Mouse (Mus musculus) hindlimb bud, embryonic 11.5 days (tissue): ENCODE results near the gene Ercc6.

Source experiments
- DNase-seq: peaks from one replicate; pipeline ENCODE4 v3.0.0-alpha.2; 2012; ENCODE audit warnings: low read depth, low spot score; ENCODE audit errors: extremely low spot score

Gene Ercc6

DNA sequence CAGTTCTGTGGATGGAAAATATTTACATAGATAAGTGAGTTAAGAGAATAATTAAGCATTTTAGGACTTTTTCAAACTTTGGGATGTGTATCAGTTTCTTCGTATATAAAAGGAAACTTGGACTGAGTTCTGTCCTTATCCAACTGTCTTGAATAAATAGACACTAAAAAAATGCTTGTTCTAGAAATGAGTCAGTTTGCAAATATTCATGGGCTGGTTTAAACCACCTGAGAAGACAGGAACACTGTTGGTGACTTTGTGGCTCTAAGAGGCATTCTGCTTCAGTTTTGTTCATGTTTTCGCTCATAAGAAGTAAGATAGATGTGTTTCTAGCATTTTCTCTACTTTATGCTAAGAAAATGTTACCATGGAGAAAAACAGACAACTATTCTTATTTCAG is 5.2 kb downstream of the Ercc6 start:
- no peak for DNase-seq

DNA sequence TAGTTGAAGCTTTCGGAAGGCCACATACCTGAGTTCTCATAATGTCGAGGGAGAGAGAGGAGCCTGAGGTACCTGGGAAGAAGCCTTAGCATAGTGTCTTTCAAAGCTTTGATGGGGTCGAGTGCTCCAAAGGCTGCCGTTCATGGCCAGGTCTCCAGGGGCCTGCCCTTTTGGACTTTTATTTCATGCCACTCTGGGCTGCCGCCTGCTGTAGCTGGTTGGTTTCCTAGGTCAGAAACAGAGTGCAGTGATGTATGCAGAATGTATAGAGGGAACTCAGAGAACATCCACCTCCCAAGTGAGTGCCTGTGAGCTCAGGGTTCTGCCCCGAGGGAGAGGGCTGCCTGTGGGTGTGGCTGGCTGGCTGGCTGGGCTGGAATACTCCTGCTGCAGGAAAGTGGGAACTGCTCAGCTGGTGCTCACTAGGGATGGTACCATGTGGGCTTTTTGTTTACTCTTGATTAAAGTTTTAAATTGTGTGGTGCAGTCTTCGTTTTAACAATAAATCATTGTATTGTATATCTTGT is 7.1 kb downstream of the Ercc6 start:
- DNase-seq: no peak

DNA sequence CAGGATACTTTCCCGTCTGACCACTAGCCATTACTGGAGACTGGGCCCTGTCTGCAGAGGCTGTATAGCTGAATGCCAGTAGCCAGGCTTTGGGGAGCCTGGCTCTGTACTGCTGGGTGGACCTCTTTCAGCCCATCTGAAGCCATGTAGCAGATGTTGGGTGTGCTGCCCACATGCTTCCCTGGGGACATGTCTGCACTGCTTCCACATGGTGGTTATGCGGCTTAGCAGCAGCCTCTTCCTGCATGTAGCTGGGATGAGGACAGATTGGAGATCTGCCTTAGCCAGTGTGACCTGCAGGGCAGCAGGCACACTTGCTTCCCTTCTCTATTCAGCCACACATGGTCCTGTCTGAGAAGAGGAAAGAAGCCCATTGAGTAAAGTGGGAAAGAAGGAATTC is 9.0 kb downstream of the Ercc6 start:
- DNase-seq: no peak

DNA sequence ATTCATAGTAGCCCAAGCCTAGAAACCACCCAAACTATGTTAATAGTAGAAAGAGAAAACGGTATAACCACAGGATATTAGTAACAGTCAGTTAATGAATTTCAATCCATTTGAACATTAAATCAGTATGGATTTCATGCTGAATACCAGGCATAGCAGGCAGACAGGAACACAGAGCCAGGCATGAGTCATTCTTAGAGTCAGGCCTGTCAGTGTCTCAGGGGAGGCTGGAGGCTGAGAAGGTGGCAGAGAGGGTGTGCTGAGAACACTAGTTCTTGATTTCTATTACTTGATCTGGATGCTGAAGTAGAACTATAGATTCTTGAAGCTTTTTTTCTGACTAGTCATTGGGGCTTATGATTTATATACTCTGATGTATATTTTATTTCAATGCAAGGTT is 10.8 kb downstream of the Ercc6 start:
- no peak for DNase-seq

DNA sequence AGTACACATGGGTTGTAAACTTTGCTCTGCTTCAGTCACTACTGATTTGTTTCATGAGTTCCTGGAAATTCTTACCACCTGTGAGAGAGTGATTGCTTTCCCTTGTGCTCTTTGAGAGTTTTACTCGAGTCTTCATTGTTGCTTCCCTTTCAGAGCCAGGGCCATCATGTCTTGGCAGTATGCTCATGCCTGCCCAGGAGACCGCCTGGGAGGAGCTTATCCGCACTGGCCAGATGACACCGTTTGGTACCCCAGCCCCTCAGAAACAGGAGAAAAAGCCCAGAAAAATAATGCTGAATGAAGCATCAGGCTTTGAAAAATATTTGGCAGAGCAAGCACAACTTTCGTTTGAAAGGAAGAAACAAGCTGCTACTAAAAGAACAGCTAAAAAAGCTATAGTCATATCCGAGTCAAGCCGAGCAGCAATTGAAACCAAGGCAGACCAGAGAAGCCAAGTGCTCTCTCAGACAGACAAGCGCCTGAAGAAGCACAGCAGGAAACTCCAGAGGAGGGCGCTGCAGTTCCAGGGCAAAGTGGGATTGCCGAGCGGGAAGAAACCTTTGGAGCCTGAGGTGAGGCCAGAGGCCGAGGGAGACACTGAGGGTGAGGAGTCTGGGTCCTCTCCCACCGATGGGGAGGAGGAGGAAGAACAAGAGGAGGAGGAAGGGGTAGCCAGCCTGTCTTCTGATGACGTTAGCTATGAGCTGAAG is 12.8 kb downstream of the Ercc6 start:
- no peak for DNase-seq

DNA sequence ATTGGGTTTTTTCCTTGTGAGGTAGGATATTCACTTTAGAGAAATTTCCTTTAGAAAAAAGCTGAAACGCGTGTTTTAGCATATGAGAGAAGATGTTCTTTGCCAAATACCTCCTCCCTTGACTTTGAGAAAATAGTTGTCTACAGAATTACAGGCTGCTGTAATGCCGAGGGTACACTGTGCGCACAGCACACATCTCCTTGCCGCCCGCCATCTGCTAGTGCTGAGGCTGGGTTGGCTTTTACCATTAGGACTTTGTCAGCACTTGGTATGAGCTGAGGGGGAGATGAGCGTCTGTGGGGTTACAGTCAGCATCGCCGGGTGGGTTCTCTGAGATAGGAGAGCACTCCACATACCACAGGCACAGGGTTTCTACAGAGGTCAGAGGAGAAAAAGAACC is 13.9 kb downstream of the Ercc6 start:
- no peak for DNase-seq

DNA sequence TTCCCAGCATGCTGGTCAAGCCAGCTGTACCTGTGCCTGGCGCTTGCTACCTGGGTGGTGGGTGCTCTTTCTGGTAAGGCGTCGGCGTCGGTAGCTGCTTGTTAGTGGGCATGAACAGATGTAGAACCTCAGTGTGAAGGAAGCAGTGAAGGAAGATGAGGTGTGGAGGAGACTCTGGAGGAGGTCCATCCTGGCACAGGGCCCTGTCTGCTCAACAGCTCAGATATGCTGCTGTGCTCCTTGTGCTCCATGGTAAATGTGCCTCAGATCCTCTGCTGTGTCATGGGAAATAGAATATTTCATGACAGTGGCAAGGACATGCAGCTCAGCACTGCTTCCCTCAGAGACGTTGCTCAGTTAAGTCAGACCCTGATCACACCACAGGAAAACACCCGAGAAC is 15.7 kb downstream of the Ercc6 start:
- DNase-seq: no peak

DNA sequence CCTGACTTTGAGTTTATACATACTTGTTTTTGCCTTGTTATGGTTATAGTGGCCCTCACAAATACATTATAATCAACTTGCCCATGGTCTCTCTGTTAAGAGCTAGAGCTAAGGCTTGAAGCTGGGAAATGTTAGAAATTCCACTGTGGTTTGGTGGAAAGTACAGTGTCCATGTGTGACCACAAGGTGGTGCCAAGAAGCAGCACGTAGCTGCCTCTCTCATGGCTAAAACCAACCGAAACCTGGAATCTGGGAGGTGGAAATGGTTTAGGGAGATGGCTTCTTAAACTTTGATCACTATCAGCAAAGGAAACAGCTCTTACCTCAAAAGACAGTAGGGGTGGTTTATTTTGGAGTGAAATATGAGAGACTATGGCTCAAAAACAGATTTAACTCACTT is 17.6 kb downstream of the Ercc6 start:
- no peak for DNase-seq

DNA sequence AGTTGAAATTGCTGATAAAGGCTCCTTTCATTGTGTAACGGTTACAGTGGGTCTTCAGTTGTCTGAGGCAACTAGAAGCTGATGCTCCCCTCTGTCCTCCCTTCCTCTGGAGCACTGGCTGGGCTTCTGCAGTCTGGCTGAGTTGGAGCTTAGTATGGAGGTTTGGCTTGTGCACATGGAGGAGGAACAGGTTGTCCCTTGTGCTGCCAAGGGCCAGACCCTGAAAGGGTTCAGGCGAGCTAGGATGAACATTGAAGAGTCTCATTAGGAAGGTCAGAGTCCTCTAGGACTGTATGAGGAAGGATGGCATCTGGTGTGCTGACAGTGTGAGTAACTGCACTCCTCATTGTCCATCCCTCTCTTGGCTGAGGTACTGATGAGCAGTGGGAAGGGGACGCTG is 18.1 kb downstream of the Ercc6 start:
- no peak for DNase-seq

DNA sequence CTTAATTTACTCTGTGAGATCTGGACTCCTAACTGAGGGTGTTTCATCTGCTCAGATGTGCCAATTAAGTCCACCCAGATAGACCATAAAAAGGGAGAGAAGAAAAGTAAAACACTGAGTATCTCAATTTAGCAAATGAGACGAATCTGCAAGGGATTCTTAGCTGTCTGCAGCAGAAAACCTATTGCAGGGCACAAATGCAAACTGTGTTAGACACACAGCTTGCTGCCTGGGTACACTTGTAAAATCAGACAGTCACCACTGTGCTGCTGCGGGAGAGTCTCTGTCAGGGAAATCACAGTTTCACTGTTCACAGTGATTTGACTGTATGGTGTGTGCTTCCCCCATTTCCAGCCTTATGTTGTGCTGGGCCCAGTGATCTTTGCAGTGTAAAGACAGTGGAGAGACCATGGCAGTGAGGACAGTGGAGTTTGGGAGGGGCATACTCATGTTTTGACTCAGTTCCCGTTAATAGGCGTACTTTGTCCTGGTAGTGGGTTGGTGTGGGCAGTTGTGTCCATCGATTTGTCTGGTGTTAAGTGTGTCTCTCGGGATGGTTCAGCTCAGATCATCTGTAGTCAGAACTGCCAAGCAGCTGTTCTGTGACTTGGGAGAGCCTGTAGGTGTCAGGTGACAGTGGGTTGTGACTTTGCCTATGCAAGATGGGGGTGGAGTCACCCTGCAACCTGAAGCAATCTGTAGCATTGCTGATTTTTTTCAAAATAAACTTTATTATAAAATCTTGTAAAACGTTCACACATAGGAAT is 19.2 kb downstream of the Ercc6 start:
- no peak for DNase-seq

DNA sequence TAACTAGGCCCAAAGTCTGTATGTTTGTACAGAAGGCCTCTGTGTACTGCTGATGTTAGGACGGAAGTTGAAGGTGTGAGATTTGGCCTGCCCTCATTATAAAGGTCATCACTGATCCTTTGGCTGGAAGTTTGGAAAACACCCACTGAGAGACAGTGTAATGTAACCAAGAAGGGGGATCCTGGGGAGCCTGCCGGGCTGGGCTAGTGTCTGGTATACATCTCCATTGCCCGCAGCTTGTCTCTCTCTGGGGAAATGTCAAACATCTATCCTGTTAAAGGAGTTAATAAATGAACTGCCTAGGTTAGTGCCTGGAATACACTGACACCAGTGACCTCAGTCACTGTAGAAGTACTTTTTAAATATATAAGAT is 19.8 kb downstream of the Ercc6 start:
- no peak for DNase-seq

DNA sequence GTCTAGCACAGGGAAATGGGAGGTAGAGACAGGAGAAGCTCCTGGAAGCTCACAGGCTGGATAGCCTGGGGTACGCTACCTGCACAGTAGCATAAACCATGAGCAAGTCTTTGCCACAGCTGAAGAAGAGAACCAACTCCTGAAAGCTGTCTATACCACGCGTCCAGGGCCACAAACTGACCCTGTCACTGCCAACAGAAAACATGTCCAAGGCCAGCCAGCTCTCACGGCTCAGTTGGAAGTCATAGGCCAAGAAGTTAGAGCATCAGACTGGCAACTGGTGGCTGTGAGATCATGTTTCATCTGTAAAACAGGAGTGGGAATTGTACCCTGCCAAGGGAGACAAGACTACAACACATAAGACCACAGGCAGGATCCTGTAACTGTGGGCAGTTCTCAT is 20.3 kb downstream of the Ercc6 start:
- no peak for DNase-seq

DNA sequence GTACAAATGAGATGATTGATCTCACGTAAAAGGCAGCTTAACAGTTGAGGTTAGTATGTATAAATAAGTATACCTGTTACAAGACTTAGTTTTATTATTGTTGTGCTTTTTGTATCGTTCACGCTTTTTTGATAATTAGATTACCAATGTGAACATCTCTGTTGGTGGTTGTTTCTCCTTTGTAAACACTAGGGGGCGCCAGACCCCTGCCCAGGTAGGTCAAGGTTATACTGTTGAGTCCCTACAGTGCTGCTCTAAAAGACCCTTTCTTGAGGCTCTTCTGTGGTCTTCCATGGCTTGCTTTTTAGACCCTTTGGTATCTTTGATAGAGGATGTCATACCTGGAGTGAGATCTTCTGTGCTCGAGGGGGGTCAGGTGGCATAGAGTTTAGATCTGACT is 20.8 kb downstream of the Ercc6 start:
- no peak for DNase-seq

DNA sequence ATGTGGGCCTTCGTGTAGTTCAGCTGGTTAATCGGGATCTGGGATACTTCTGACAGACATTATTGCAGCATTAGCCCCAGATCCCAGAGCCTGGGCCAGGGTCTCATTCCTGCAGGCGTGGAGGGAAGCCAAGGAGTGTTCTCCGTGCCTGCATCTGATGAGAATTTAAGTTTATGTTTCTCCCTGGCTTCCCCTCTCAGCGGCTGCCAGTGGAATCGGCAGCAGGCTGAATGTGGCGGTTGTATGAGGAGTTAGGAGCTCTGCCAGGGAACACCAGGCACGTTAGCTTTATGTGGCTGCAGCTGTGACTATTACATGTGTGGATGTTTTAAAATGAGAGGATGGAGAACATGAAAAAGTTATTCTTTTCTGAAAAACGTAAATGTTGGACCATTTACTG is 23.4 kb downstream of the Ercc6 start:
- DNase-seq: no peak

DNA sequence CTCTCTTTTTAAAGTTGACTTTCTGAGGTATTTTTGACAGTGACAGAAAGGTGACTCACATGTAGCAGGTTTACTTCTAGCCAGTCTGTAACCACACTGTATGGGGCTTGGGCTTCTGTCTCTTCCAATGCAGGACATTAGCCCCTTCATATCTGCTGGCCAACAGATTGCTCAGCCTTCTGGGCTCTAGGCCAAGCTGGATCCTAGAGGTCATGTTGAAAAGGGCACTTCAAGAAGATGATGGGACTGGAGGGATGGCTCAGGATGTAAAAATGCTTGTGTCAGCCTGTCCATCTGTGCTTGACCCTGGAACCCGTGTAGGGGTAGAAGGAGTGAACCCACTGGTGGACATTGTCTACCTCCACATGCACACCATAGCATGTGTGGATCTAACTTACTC is 24.8 kb downstream of the Ercc6 start:
- DNase-seq: no peak

DNA sequence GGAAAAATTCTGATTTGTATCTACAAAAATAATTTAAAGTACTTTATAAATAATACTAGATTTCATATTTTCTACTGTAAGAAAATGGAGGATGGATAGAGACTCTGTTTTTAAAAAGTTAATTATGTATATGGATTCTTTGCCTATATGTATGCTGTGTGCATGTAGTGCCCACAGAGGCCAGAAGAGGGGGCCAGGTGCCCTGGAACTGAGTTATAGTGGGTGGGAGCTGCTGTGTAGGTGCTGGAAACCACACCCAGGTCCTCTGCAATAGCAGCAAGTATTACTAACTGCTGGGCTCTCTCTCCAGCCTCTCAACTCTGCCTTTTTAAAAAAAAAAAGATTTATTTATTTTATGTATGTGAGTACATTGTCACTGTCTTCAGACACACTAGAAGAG is 29.8 kb downstream of the Ercc6 start:
- no peak for DNase-seq

DNA sequence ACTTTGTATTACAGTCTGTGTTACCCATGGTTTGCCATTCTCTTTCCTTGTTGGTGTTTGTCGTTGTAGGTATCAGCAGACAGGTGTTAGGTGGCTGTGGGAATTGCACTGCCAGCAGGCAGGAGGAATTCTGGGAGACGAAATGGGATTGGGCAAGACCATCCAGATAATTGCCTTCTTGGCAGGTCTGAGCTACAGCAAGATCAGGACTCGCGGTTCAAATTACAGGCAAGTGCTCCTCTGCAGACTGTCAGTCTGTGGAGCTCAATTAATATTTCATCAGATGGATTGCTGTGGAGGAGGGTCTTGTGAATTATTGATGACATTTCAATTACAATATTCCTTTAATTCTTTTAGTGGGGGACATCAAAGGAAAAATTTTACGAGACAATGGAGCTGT is 33.4 kb downstream of the Ercc6 start:
- no peak for DNase-seq

DNA sequence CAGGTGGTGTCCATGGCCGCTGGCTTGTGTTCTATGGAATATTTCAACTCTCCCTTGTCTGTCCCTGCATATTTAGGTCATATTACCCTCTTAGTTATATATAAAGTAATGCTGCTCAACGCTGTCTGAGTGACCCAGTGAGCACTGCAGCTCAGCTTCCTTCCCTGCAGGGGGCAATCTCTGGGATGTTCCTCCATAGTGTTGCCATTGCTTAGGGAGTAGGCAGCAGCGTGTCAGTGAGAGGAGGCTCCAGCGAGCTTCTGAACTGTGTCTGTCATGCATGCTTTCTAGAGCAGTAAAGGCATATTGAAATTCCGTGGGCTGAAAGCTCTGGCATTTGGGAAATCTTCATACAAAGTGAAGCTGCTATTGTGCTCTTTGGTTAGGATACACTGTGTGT is 38.5 kb downstream of the Ercc6 start:
- no peak for DNase-seq

DNA sequence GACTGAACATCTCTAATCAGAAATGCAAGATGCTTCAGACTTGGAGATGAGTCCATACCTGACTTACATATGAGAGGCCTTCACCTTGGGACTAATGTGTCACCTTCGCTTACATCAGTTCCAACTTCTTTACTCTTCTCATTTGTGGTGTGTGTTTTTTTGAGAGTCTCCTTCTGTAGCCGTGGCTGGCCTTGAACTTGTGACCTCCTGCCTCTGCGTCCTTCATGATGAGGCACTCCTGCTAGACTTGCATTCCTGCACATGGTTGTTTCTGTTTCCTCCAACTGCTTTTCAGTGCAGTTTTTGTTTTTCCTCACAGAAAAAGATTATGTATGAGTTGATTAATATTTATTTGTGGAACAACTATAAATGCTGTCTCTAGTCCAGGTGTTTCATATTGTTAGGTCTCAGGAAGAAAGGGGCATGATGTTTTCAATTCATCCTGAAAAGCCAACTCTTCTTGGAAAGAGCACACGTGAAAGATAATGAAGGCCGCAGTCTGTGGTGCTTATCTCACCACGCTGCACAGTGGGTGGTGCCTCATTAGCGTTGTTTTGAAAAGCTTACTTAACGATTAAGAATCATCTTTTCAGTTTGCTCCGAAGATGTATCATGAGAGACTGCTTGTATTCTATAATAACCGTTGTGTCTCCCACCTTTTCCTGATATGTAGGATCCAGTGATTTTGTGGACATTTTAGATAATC is 40.0 kb downstream of the Ercc6 start:
- DNase-seq: no peak

DNA sequence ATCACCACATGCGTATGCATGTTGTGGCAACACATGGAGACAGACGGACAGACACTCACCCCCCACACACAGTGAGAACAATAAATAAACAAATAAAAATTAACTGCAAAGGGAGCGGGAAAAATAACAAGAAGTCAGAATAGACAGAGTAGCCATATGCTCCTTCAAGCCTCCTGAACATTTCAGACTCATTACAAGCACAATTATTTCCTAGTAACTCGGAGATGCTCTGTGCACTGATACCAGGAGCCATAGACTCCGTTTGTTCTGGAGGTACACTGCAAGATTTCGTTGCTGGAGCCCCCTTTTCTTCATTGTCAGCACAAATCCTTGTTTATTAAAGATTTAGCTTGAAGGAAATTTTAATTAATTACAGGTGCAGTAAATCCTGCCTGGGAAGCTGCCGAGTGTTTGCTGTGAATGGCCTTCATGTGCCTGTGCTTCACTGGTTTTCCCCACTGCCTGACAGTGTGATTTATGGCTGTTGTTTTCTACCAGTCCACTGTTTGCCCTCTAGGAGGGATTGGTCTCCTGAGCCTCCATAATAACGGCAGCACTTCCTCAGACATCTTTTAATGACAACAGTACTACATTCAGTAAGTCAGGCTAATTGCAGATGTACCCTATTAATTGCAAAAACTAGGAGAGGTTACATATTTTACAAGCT is 41.7 kb downstream of the Ercc6 start:
- DNase-seq: peak; percentile 66

DNA sequence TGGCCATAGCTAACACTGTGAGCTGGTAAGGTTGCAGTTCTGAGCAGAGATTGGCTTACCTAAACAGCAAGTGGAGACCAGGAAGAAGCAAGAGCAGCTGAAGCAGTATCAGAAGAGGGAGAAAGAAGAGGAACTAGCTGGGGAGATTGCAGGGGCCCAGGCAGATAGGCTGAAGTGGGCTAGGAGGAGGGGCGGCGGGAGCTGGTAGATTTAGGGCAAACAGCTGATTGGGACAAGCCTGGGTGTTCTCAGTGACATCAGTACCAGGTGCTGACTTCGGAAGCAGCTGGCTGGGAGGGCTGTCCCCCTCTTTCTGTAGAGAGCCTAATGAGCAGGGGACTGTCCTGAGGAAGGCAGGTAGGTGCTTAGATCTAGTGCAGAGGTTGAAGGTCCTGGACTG is 48.1 kb downstream of the Ercc6 start:
- no peak for DNase-seq

DNA sequence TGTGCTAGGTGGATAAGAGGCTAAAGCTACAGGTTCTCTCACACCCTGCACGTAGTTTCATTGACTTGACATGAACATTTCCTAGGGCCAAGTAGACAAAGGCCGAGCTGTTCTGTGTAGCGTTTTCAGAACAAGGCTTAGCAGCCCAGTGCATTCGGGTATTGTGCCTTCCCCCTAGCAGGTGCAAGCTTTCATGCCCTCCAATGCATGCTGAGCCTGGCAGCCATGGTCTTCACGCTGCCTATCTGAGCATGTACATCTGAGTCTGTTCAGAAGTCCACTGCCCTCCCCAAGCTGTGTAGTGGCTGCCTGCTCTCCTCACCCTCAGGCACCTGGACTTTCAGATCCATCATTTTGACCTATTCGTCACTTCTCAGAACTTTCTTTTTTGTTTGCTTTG is 50.3 kb downstream of the Ercc6 start:
- no peak for DNase-seq
